In genomic region chr9:106785206-106785605, GRCm38 (mm10) we compare ENCODE assay signal across 13 mouse cellular contexts.
"Had no signal": no experiment of that assay in that cellular context is flagged by ENCODE, and none has a peak within 500 bp of the region (broad histone marks: within the 10 kb centered on the region; RNA-seq: fewer than 3 reads in every experiment).

No protein-coding gene starts in this region.

- H3K27me3 ChIP-seq: limb, embryonic 12.5 days; midbrain, embryonic 13.5 days; stomach, embryonic 15.5 days had no signal

- H3K9ac ChIP-seq: limb, embryonic 12.5 days; liver, embryonic 14.5 days; midbrain, embryonic 13.5 days; stomach, embryonic 15.5 days had no signal

- H3K27ac ChIP-seq: kidney, postnatal 0 days; layer of hippocampus, adult 2 months; limb, embryonic 12.5 days; liver, embryonic 14.5 days; midbrain, embryonic 13.5 days; stomach, embryonic 15.5 days had no signal

- H3K4me2 ChIP-seq: limb, embryonic 12.5 days; midbrain, embryonic 13.5 days; stomach, embryonic 15.5 days had no signal

- H3K9me3 ChIP-seq: limb, embryonic 12.5 days; midbrain, embryonic 13.5 days; stomach, embryonic 15.5 days had no signal

- H3K4me3 ChIP-seq: layer of hippocampus, adult 2 months; limb, embryonic 12.5 days; midbrain, embryonic 13.5 days; stomach, embryonic 15.5 days had no signal

- DNase-seq: lung, adult 2 months; lung, postnatal 36 days; right cerebral cortex, postnatal 14 days; thymus, postnatal 36 days had no signal

- H3K36me3 ChIP-seq: limb, embryonic 12.5 days; midbrain, embryonic 13.5 days; stomach, embryonic 15.5 days had no signal

- ATAC-seq: hindbrain, embryonic 16.5 days; inflammation-experienced regulatory T-cells, adult 6 months; lung, postnatal 0 days; midbrain, embryonic 13.5 days had no signal
